Mouse (Mus musculus) neural tube, embryonic 12.5 days (tissue): Measurements from ENCODE around the gene Gcc2. TPM values are rescaled to one million over a fixed set of nuclear protein-coding genes. Genes with fewer than 3 reads are reported as not detected.
"Not testable (repeated sequence)": the region's sequence is repeated elsewhere in the genome, so short reads cannot be mapped to it uniquely, and the experiment has no call there.

Experiments used
- ATAC-seq: fragments of 200-750 bp; cut with Nextera tagmentation; 2 replicates; pipeline ENCODE4 v1.8.0; 2017; ENCODE audit warnings: low read depth, mild to moderate bottlenecking, moderate TSS enrichment, moderate library complexity; ENCODE audit not compliant: low FRiP score
- H3K27ac ChIP-seq: fragments of 300-500 bp; sonication (generic); 2 replicates; pipeline ENCODE4 v1.5.1; 2016
- H3K27me3 ChIP-seq: fragments of 300-500 bp; sonication (generic); replicated peaks from 2 replicates; pipeline ENCODE4 v1.6.1; 2016; ENCODE audit warnings: mild to moderate bottlenecking
- H3K36me3 ChIP-seq: fragments of 300-500 bp; sonication (generic); 2 replicates; pipeline ENCODE4 v1.6.1; 2016; ENCODE audit warnings: mild to moderate bottlenecking
- H3K4me1 ChIP-seq: fragments of 300-500 bp; sonication (generic); 2 replicates; pipeline ENCODE4 v1.6.1; 2016
- H3K4me2 ChIP-seq: fragments of 300-500 bp; sonication (generic); replicated peaks from 2 replicates; pipeline ENCODE4 v1.6.1; 2016; ENCODE audit warnings: mild to moderate bottlenecking
- H3K4me3 ChIP-seq: fragments of 300-500 bp; sonication (generic); 2 replicates; pipeline ENCODE4 v1.5.1; 2016
- H3K9ac ChIP-seq: fragments of 300-500 bp; sonication (generic); 2 replicates; pipeline ENCODE4 v1.6.1; 2016; ENCODE audit warnings: mild to moderate bottlenecking
- H3K9me3 ChIP-seq: fragments of 300-500 bp; sonication (generic); 2 replicates; pipeline ENCODE4 v1.6.1; 2016; ENCODE audit warnings: mild to moderate bottlenecking
- WGBS: fragments of 180-500 bp; shearing (Covaris S2); methylation state at CpG from one replicate; pipeline ENCODE4 v1.1.7; 2016; 5-methylcytosine and 5-hydroxymethylcytosine counted together
- polyA plus RNA-seq: library from polyadenylated mRNA; unstranded; fragments of >200 nt; fragmentation: Nextera tagmentation; extraction: Ambion mirVana; gene quantifications from 2 replicates; pipeline ENCODE4 v1.2.1, GENCODE M21; 2016

Gene Gcc2
- polyA plus RNA-seq, 1 experiment from 2014 or later, result 56.1 TPM

GRCm38 (mm10) chr10:58221571-58221970 is 33.7 kb upstream of the Gcc2 start:
- H3K4me2 ChIP-seq, H3K36me3 ChIP-seq, H3K27ac ChIP-seq, ATAC-seq, H3K9me3 ChIP-seq, H3K27me3 ChIP-seq, H3K9ac ChIP-seq, H3K4me3 ChIP-seq, H3K4me1 ChIP-seq: not testable (repeated sequence)
- WGBS, result 93% methylated on average over 2 of the region's 2 CpGs

- not testable (repeated sequence) for ATAC-seq, H3K9ac ChIP-seq, H3K9me3 ChIP-seq, H3K4me2 ChIP-seq, H3K36me3 ChIP-seq, H3K4me3 ChIP-seq, H3K4me1 ChIP-seq, H3K27ac ChIP-seq, H3K27me3 ChIP-seq
- 93% methylated on average over 4 of the region's 6 CpGs for WGBS
Measured at GRCm38 (mm10) chr10:58223161-58223560, 32.1 kb upstream of the Gcc2 start.

GRCm38 (mm10) chr10:58223972-58224805 is 31.1 kb upstream of the Gcc2 start:
- not testable (repeated sequence) for H3K4me3 ChIP-seq, H3K4me1 ChIP-seq, H3K36me3 ChIP-seq, H3K27ac ChIP-seq, H3K9ac ChIP-seq, H3K27me3 ChIP-seq, ATAC-seq, H3K4me2 ChIP-seq, H3K9me3 ChIP-seq
- 85% methylated on average over 31 of the region's 31 CpGs for WGBS

GRCm38 (mm10) chr10:58224827-58225785 is 30.2 kb upstream of the Gcc2 start, which contains the start of gene AW822073:
TSS of gene AW822073 (minus strand) at chr10:58224930.
- WGBS, result 87% methylated on average over 18 of the region's 18 CpGs
- not testable (repeated sequence) for H3K9ac ChIP-seq, H3K9me3 ChIP-seq, H3K36me3 ChIP-seq, H3K4me3 ChIP-seq, H3K27ac ChIP-seq, H3K4me2 ChIP-seq, H3K27me3 ChIP-seq, ATAC-seq, H3K4me1 ChIP-seq

- not testable (repeated sequence) for H3K36me3 ChIP-seq, H3K4me2 ChIP-seq, H3K9ac ChIP-seq, H3K4me1 ChIP-seq, H3K27ac ChIP-seq, H3K9me3 ChIP-seq, H3K27me3 ChIP-seq, H3K4me3 ChIP-seq, ATAC-seq
- WGBS, result 81% methylated on average over 4 of the region's 4 CpGs
Measured at GRCm38 (mm10) chr10:58226357-58226756, 28.9 kb upstream of the Gcc2 start.

GRCm38 (mm10) chr10:58227798-58228197 is 27.5 kb upstream of the Gcc2 start:
- not testable (repeated sequence) for H3K4me1 ChIP-seq, H3K27me3 ChIP-seq, H3K27ac ChIP-seq, H3K36me3 ChIP-seq, H3K9ac ChIP-seq, H3K4me2 ChIP-seq, ATAC-seq, H3K4me3 ChIP-seq
- peaks cover 16% of the 10 kb centered on the region for H3K9me3 ChIP-seq
- 86% methylated on average over 2 of the region's 6 CpGs for WGBS

- H3K9ac ChIP-seq, H3K4me1 ChIP-seq, H3K36me3 ChIP-seq, H3K27me3 ChIP-seq, H3K4me3 ChIP-seq, H3K27ac ChIP-seq, H3K4me2 ChIP-seq, ATAC-seq: not testable (repeated sequence)
- 51% methylated on average over 3 of the region's 3 CpGs for WGBS
- H3K9me3 ChIP-seq, result peaks cover 19% of the 10 kb centered on the region
Measured at GRCm38 (mm10) chr10:58230021-58230420, 25.3 kb upstream of the Gcc2 start.

- not testable (repeated sequence) for H3K4me3 ChIP-seq, H3K4me2 ChIP-seq, H3K27me3 ChIP-seq, H3K27ac ChIP-seq, H3K36me3 ChIP-seq, H3K9ac ChIP-seq, H3K4me1 ChIP-seq
- peaks cover 19% of the 10 kb centered on the region for H3K9me3 ChIP-seq
- 83% methylated on average over 5 of the region's 7 CpGs for WGBS
- peak; percentile 27 for ATAC-seq
Measured at GRCm38 (mm10) chr10:58231088-58231487, 24.2 kb upstream of the Gcc2 start.

- H3K27ac ChIP-seq, H3K4me3 ChIP-seq, H3K9ac ChIP-seq, H3K36me3 ChIP-seq, H3K27me3 ChIP-seq, H3K4me1 ChIP-seq, H3K4me2 ChIP-seq: not testable (repeated sequence)
- peaks cover 24% of the 10 kb centered on the region for H3K9me3 ChIP-seq
- WGBS, result 88% methylated on average over 35 of the region's 35 CpGs
- peak; percentile 77 for ATAC-seq
Measured at GRCm38 (mm10) chr10:58231779-58232640, 23.3 kb upstream of the Gcc2 start.

GRCm38 (mm10) chr10:58232641-58232969 is 22.7 kb upstream of the Gcc2 start, which contains the start of gene Duxf3:
TSS of gene Duxf3 (minus strand) at chr10:58232675.
- not testable (repeated sequence) for H3K27me3 ChIP-seq, H3K4me3 ChIP-seq, H3K27ac ChIP-seq, H3K9ac ChIP-seq, H3K4me2 ChIP-seq, H3K4me1 ChIP-seq, H3K36me3 ChIP-seq
- ATAC-seq, result peak; percentile 45
- WGBS, result 86% methylated on average over 8 of the region's 8 CpGs
- H3K9me3 ChIP-seq, result peaks cover 26% of the 10 kb centered on the region

GRCm38 (mm10) chr10:58233054-58233739 is 22.1 kb upstream of the Gcc2 start:
- not testable (repeated sequence) for H3K4me2 ChIP-seq, H3K36me3 ChIP-seq, H3K27ac ChIP-seq, H3K4me3 ChIP-seq, H3K4me1 ChIP-seq, H3K27me3 ChIP-seq, H3K9ac ChIP-seq
- WGBS, result 71% methylated on average over 10 of the region's 10 CpGs
- H3K9me3 ChIP-seq, result peaks cover 28% of the 10 kb centered on the region
- peak; percentile 48 for ATAC-seq
